ENCODE assay signal across 22 mouse cellular contexts in the genomic region with DNA sequence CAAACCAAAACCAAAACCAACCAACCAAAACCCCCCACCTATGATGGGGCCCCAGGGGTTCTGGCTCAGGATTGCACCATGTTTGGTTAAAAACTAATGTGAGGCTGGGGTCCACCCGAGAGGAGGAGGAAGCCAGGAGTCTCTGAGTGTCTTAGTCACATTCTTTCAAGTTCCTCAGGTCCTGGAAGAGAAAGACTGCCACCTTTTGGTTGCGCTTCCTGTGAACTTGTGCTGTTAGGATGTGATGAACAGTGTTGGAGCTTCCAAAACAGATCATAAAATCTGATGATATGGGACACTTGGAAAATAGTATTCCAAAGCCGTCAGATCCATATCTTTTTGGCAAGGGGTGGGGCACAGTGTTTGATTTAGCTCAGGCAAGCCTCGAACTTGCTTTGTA. TPM values are rescaled to one million over a fixed set of nuclear protein-coding genes. Genes with fewer than 3 reads are reported as not detected.
A peak's percentile ranks its signal among the peaks of the same experiment; 100 is the strongest.
DNase-seq lines count a peak whose midpoint lies in the region; ATAC-seq and TF ChIP-seq lines count a peak whose summit lies in the region.
"Had no signal": no experiment of that assay in that cellular context is flagged by ENCODE, and none has a peak within 500 bp of the region (broad histone marks: within the 10 kb centered on the region; RNA-seq: fewer than 3 reads in every experiment).

No protein-coding gene starts in this region.

- no peak for ATAC-seq in cerebellum, adult (ENCODE audit: insufficient number of reproducible peaks, low FRiP score, low TSS enrichment)

- peak; percentile 38 for TF ChIP-seq CTCF in layer of hippocampus, adult 2 months (conservative IDR thresholded peaks at IDR 0.05)

- H3K4me3 ChIP-seq in layer of hippocampus, adult 2 months = no peak overlapping the region
- H3K4me3 ChIP-seq: embryonic facial prominence, embryonic 12.5 days; heart, adult 2 months; heart, embryonic 13.5 days; limb, embryonic 10.5 days; lung, embryonic 15.5 days had no signal

- DNase-seq in layer of hippocampus, adult 2 months (ENCODE audit: low spot score in 2 of 2) = no peak
- DNase-seq in layer of hippocampus, adult 11-12 months (ENCODE audit: low spot score) = no peak
- peak; percentile 3 for DNase-seq in lung, postnatal 36 days
- no peak for DNase-seq in lung, postnatal 4 days
- DNase-seq in ES-CJ7 (ENCODE audit: low read depth, low spot score) = peak; percentile 11
- DNase-seq in brain, adult 2 months (ENCODE audit: low read depth, low spot score) = peak; percentile 53
- no peak for DNase-seq in right cerebral cortex, adult 2 months (ENCODE audit: low spot score in 2 of 2)
- DNase-seq: cerebellum, adult 18-20 months; cerebellum, postnatal 25 days; gastrocnemius, postnatal 36 days; heart, adult 2 months; heart, postnatal 14 days; kidney, adult 9 months; thymus, postnatal 25 days had no signal

- H3K27ac ChIP-seq in layer of hippocampus, adult 2 months = no peak overlapping the region
- H3K27ac ChIP-seq: embryonic facial prominence, embryonic 12.5 days; heart, adult 2 months; heart, embryonic 13.5 days; limb, embryonic 10.5 days; lung, embryonic 15.5 days had no signal

RNA-seq across cellular contexts. Expression of gene Cldn20, which starts 31.4 kb away (rescaled TPM):
- 1 to 10 TPM in 1 of 2 experiments, not detected in 1; 1.4 TPM for total RNA-seq in layer of hippocampus, adult 2 months (2021)
- total RNA-seq: adrenal gland, adult 18-20 months; gastrocnemius, adult 18-20 months; gastrocnemius, postnatal 36 days; heart, adult 2 months; heart, postnatal 14 days; liver, adult 2 months had no signal

RNA-seq across cellular contexts. Expression of gene Tfb1m, which starts 56.6 kb away (rescaled TPM):
- total RNA-seq in layer of hippocampus, adult 2 months (2021) = 1 to 10 TPM; 5.7 to 7.1 TPM

Comparison
In these comparisons a context has a peak if more than half of its experiments do, and no peak if none do; other contexts are left out.
1. DNase-seq: peak in lung, postnatal 36 days (single experiment), ES-CJ7 (single experiment) and brain, adult 2 months (single experiment); none in layer of hippocampus, adult 2 months (0 of 2), layer of hippocampus, adult 11-12 months (single experiment), lung, postnatal 4 days (0 of 2) and right cerebral cortex, adult 2 months (0 of 2).